Mouse (Mus musculus): ENCODE data around the gene Map3k9.

- no peak for TF ChIP-seq GATA1 (IDR thresholded peaks at IDR 0.05; ENCODE audit: borderline replicate concordance, low read length)
- no peak for TF ChIP-seq FLI1 (IDR thresholded peaks at IDR 0.05; ENCODE audit: low read length)
Observed at GRCm38 (mm10) chr12:81769458-81769857, 11.5 kb downstream of the Map3k9 start.
